Mouse (Mus musculus) heart, adult 2 months (tissue): ENCODE data around the gene Tmem262.

ENCODE experiments used
- CTCF ChIP-seq: fragments of 200-600 bp; IDR thresholded peaks from 2 replicates; pipeline ENCODE4 v1.8.1; 2022; ENCODE audit warnings: antibody characterized with exemption, mild to moderate bottlenecking, moderate library complexity
- EP300 ChIP-seq: fragments of 200-500 bp; IDR thresholded peaks from 2 replicates; pipeline ENCODE4 v1.6.1; 2011; ENCODE audit warnings: low read depth, low read length, control low read depth; ENCODE audit not compliant: insufficient read depth
- POLR2A ChIP-seq: fragments of 200-500 bp; IDR thresholded peaks from 2 replicates; pipeline ENCODE4 v1.6.1; 2011; ENCODE audit warnings: mild to moderate bottlenecking, low read depth, low read length, control low read depth; ENCODE audit not compliant: insufficient read depth

- TF ChIP-seq CTCF (no peak), EP300 (no peak), POLR2A (no peak)
These were observed 41.5 kb upstream of the Tmem262 start for GRCm38 (mm10) chr19:6038326-6038725.
